Comparison of ENCODE assay signal across 9 mouse cellular contexts in the genomic region with DNA sequence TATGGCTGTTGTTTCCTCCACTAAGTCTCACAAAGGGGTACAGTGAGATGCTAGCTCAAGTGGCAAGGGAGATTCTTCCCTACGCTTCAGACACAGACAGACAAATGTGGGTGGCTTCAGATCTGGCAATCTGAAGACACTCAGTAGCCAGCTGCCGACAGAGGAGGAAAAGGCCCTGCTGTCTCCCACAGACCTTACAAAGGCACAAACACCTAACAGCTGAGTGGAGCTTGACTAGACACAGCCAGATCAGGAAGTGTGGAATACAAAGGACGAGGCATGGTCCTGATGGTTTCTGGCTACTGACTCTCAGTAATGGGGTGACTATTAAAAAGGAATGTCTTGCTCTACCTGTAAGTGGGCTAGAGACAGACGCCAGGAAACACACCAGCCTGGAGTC.
DNase-seq lines count a peak whose midpoint lies in the region; ATAC-seq and TF ChIP-seq lines count a peak whose summit lies in the region.
"Had no signal": no experiment of that assay in that cellular context is flagged by ENCODE, and none has a peak within 500 bp of the region (broad histone marks: within the 10 kb centered on the region; RNA-seq: fewer than 3 reads in every experiment).

No protein-coding gene starts in this region.

- H3K9me3 ChIP-seq in midbrain, embryonic 12.5 days = no peaks in the 10 kb centered on the region
- no peaks in the 10 kb centered on the region for H3K9me3 ChIP-seq in midbrain, embryonic 11.5 days (ENCODE audit: control insufficient read depth, low read length)
- no peaks in the 10 kb centered on the region for H3K9me3 ChIP-seq in hindbrain, embryonic 15.5 days
- H3K9me3 ChIP-seq in neural tube, embryonic 15.5 days (replicated peaks) = no peaks in the 10 kb centered on the region

- TF ChIP-seq EP300 in heart, adult 2 months (IDR thresholded peaks at IDR 0.05; ENCODE audit: insufficient read depth, low read depth, low read length) = no peak

- no peaks in the 10 kb centered on the region for H3K27me3 ChIP-seq in heart, adult 2 months (ENCODE audit: control insufficient read depth, insufficient read depth, low read length)
- no peaks in the 10 kb centered on the region for H3K27me3 ChIP-seq in midbrain, embryonic 12.5 days
- H3K27me3 ChIP-seq in midbrain, embryonic 11.5 days (ENCODE audit: control insufficient read depth, insufficient read depth, low read length) = no peaks in the 10 kb centered on the region
- no peaks in the 10 kb centered on the region for H3K27me3 ChIP-seq in hindbrain, embryonic 15.5 days
- H3K27me3 ChIP-seq in neural tube, embryonic 15.5 days (replicated peaks) = no peaks in the 10 kb centered on the region

- no peak for ATAC-seq in midbrain, embryonic 12.5 days (ENCODE audit: low FRiP score, low read depth)
- no peak for ATAC-seq in midbrain, embryonic 11.5 days (ENCODE audit: low FRiP score)
- no peak for ATAC-seq in hindbrain, embryonic 15.5 days (ENCODE audit: low FRiP score, low read depth)
- ATAC-seq in neural tube, embryonic 15.5 days (ENCODE audit: low FRiP score) = no peak
- no peak for ATAC-seq in megakaryocyte, adult 5-6 weeks (ENCODE audit: poor library complexity, severe bottlenecking)

- no peak for DNase-seq in heart, adult 2 months
- DNase-seq in heart, postnatal 25 days (ENCODE audit: low spot score) = no peak
- no peak for DNase-seq in midbrain, embryonic 11.5 days (ENCODE audit: low spot score, missing footprints)
- no peak for DNase-seq in thymus, postnatal 25 days

- peak overlapping the region; percentile 43 for H3K27ac ChIP-seq in heart, adult 2 months
- H3K27ac ChIP-seq in midbrain, embryonic 12.5 days (replicated peaks) = peak overlapping the region; percentile 26; the same call in 1 of the 2 replicates
- no peak overlapping the region for H3K27ac ChIP-seq in midbrain, embryonic 11.5 days (ENCODE audit: low read depth, low read length)
- H3K27ac ChIP-seq in hindbrain, embryonic 15.5 days (replicated peaks) = peak overlapping the region; percentile 41
- H3K27ac ChIP-seq in neural tube, embryonic 15.5 days (replicated peaks) = peak overlapping the region; percentile 64; the same call in 1 of the 2 replicates

- no peak for TF ChIP-seq CTCF in heart, adult 2 months (IDR thresholded peaks at IDR 0.05)

- H3K36me3 ChIP-seq in heart, adult 2 months (ENCODE audit: control insufficient read depth, insufficient read depth, low read length) = peaks cover 9% of the 10 kb centered on the region; the same call in 1 of the 2 replicates
- no peaks in the 10 kb centered on the region for H3K36me3 ChIP-seq in midbrain, embryonic 12.5 days
- no peaks in the 10 kb centered on the region for H3K36me3 ChIP-seq in midbrain, embryonic 11.5 days (ENCODE audit: control insufficient read depth, insufficient read depth, low read length)
- no peaks in the 10 kb centered on the region for H3K36me3 ChIP-seq in hindbrain, embryonic 15.5 days
- H3K36me3 ChIP-seq in neural tube, embryonic 15.5 days = no peaks in the 10 kb centered on the region

- no peak overlapping the region; the same call in 1 of the 2 replicates for H3K9ac ChIP-seq in heart, adult 2 months (ENCODE audit: low read depth, low read length)
- H3K9ac ChIP-seq in midbrain, embryonic 12.5 days (replicated peaks) = no peak overlapping the region
- no peak overlapping the region for H3K9ac ChIP-seq in midbrain, embryonic 11.5 days (ENCODE audit: low read length)
- no peak overlapping the region for H3K9ac ChIP-seq in hindbrain, embryonic 15.5 days
- no peak overlapping the region for H3K9ac ChIP-seq in neural tube, embryonic 15.5 days (replicated peaks)

- intact Hi-C loops in heart, adult 2 months (cut with DNase I) = no loop called here
- intact Hi-C loops in heart, postnatal 25 days (cut with DNase I) = no loop called here

- peaks cover 11% of the 10 kb centered on the region for H3K4me1 ChIP-seq in heart, adult 2 months (ENCODE audit: control insufficient read depth, insufficient read depth, low read length)
- peaks cover 19% of the 10 kb centered on the region for H3K4me1 ChIP-seq in midbrain, embryonic 12.5 days
- H3K4me1 ChIP-seq in midbrain, embryonic 11.5 days (ENCODE audit: control insufficient read depth, insufficient read depth, low read length) = no peaks in the 10 kb centered on the region
- peaks cover 25% of the 10 kb centered on the region for H3K4me1 ChIP-seq in hindbrain, embryonic 15.5 days (replicated peaks)
- peaks cover 24% of the 10 kb centered on the region for H3K4me1 ChIP-seq in neural tube, embryonic 15.5 days

- no peak overlapping the region for H3K4me3 ChIP-seq in heart, adult 2 months
- no peak overlapping the region for H3K4me3 ChIP-seq in midbrain, embryonic 12.5 days
- H3K4me3 ChIP-seq in midbrain, embryonic 11.5 days (ENCODE audit: low read depth, low read length) = no peak overlapping the region
- H3K4me3 ChIP-seq in hindbrain, embryonic 15.5 days = no peak overlapping the region
- no peak overlapping the region for H3K4me3 ChIP-seq in neural tube, embryonic 15.5 days (replicated peaks)
- H3K4me3 ChIP-seq: megakaryocyte, embryonic 14.5 days had no signal

- TF ChIP-seq POLR2A in heart, adult 2 months (IDR thresholded peaks at IDR 0.05; ENCODE audit: insufficient read depth, low read depth, low read length) = no peak

- H3K79me2 ChIP-seq in heart, adult 2 months (replicated peaks; ENCODE audit: control insufficient read depth, insufficient read depth, low read length) = peaks cover 5% of the 10 kb centered on the region; the same call in 1 of the 2 replicates

- WGBS in heart, adult 2 months = 29% methylated on average over 4 of the region's 4 CpGs
- 68% methylated on average over 4 of the region's 4 CpGs for WGBS in midbrain, embryonic 12.5 days
- 63% methylated on average over 4 of the region's 4 CpGs for WGBS in midbrain, embryonic 11.5 days
- WGBS in hindbrain, embryonic 15.5 days = 59% methylated on average over 4 of the region's 4 CpGs
- WGBS in neural tube, embryonic 15.5 days = 48% methylated on average over 4 of the region's 4 CpGs

- H3K4me2 ChIP-seq in midbrain, embryonic 12.5 days (replicated peaks) = no peak overlapping the region
- no peak overlapping the region for H3K4me2 ChIP-seq in midbrain, embryonic 11.5 days
- H3K4me2 ChIP-seq in hindbrain, embryonic 15.5 days = no peak overlapping the region
- H3K4me2 ChIP-seq in neural tube, embryonic 15.5 days = no peak overlapping the region
